Mouse (Mus musculus): ENCODE measurements around the gene Mab21l2. TPM values are rescaled to one million over a fixed set of nuclear protein-coding genes. Genes with fewer than 3 reads are reported as not detected.

The Mab21l2 gene
- polyA plus RNA-seq, 1 experiment = 1.7 TPM

DNA sequence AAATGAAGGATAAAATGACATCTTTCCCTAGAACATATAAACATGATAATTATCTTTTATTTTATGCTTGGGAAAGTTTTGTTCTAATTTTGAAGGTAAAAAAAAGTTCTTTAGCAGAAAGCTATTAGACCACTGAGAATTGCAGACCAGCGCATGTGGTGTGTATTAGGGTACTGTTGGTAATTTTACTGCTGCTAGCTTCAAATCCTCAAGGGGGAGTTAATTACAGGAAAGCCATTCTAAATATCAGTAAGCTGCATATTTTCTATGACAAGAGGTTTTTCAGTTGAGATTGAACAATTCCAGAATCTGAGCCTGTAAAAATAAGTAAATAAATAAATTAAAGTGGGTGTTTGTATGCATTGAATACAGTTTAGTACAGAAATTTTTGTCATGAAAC is 11.7 kb downstream of the Mab21l2 start:
- WGBS = 87% methylated on average over 1 of the region's 1 CpGs
- no peak overlapping the region for H3K27ac ChIP-seq (ENCODE audit: control insufficient read depth, insufficient read depth, low read depth, low read length, poor library complexity)
- no peak for TF ChIP-seq POLR2A (IDR thresholded peaks at IDR 0.05; ENCODE audit: borderline replicate concordance, control insufficient read depth, low read depth, low read length)
- TF ChIP-seq CTCF (IDR thresholded peaks at IDR 0.05; ENCODE audit: control insufficient read depth, insufficient read depth, low read length) = no peak

DNA sequence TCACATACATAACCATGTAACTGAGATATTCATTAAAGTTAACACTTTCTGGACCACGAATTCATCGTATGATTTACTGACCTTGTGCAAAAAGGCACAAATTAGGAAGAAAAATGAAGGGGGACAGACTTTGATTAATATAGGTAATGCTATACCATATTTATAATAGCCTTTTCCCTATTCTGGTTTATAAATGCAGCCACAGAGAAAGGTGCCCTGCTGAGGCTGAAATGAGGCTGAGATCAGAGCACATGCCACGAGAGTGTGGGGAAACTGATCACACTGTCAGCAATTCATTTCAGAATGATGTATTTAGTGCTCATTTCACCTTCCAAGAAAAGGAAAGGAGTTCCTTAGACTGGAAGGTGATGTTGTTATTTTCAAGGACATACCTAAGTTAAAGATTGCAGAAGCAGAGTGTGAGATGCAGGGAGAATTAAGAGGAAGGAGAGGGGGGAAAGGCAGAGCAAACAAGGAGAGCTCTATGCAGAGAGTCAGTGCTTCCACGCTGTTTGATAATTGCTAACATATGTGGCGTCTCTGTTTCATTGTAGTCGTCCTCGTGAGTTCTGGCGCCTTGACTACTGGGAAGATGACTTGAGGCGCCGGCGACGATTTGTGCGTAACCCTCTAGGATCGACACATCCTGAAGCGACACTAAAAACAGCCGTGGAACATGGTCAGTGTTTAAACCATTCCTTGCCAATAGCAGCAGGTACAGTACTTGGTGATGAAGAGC is 16.7 kb downstream of the Mab21l2 start:
- no peaks in the 10 kb centered on the region for H3K4me1 ChIP-seq (ENCODE audit: control insufficient read depth, insufficient read depth, low read length)
- H3K4me3 ChIP-seq (replicated peaks; ENCODE audit: control insufficient read depth, low read depth, low read length) = no peak overlapping the region
- TF ChIP-seq POLR2A (IDR thresholded peaks at IDR 0.05; ENCODE audit: borderline replicate concordance, control insufficient read depth, low read depth, low read length) (no peak), CTCF (IDR thresholded peaks at IDR 0.05; ENCODE audit: control insufficient read depth, insufficient read depth, low read length) (no peak)
- no peak overlapping the region for H3K27ac ChIP-seq (ENCODE audit: control insufficient read depth, insufficient read depth, low read depth, low read length, poor library complexity)
- 94% methylated on average over 16 of the region's 16 CpGs for WGBS

More for the DNA sequence above, 11.7 kb downstream of the Mab21l2 start:
- Histone ChIP-seq H3K4me1 (ENCODE audit: control insufficient read depth, insufficient read depth, low read length) (no peaks in the 10 kb centered on the region), H3K4me3 (replicated peaks; ENCODE audit: control insufficient read depth, low read depth, low read length) (no peak overlapping the region)

DNA sequence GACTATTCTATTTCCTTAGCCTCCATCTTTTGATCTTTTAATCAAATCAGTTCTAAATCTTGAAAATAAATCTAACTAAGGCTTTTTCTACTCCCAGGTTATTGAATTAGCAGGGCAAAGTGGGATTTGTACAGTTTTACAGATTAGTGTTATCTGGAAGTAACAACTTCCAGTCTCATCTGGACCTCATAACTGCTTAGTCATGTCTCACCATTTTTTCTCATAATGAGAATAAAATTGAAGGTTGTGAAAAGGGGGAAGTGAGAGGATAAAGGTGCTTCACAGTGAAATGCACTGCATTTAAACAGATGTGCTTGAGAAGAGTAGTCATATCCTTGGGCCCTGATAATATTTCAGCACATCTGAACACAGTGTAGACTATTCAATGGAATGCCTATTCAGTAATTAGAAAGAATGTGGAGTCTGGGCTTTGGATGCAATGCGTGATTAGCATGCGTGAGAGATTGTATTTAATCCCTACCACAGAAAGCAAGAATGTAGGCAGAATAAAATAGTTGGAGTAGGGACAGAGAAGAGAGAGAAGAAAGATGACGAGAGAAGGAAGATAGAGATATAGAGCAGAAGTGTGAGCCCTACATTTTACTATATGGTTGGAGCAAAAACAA is 25.4 kb downstream of the Mab21l2 start:
- Histone ChIP-seq H3K4me1 (ENCODE audit: control insufficient read depth, insufficient read depth, low read length) (no peaks in the 10 kb centered on the region), H3K4me3 (replicated peaks; ENCODE audit: control insufficient read depth, low read depth, low read length) (no peak overlapping the region), H3K27ac (ENCODE audit: control insufficient read depth, insufficient read depth, low read depth, low read length, poor library complexity) (no peak overlapping the region)
- TF ChIP-seq CTCF (IDR thresholded peaks at IDR 0.05; ENCODE audit: control insufficient read depth, insufficient read depth, low read length) (no peak), POLR2A (IDR thresholded peaks at IDR 0.05; ENCODE audit: borderline replicate concordance, control insufficient read depth, low read depth, low read length) (no peak)
- WGBS = 85% methylated on average over 3 of the region's 3 CpGs

DNA sequence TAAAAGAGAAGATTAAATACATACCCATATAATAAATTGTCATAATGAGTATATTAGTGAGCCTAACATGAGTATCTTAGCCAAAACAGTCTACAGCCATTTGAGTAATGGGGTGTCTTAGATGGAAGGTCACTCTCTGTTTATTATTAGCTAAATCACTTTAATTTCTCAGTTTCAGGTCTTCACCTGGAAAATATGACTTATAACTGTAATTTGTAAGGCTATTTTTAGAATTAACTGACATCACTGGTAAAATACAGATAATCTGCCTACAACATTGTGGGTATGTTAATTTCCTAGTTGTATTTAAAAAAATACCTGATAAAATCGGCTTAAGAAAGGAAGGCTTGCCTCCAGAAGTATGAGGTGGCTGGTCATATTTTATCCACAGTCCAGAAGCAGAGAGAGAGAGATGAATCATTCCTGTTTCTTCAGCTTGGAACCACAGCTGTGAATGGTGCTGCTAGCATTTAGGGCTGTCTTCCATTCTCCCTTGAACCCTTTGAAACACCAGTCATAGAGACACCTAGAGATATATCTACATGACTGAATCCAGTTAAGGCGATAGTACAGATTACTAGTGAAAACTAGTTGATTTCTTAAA is 29.8 kb downstream of the Mab21l2 start:
- 73% methylated on average over 2 of the region's 2 CpGs for WGBS
- H3K27ac ChIP-seq (ENCODE audit: control insufficient read depth, insufficient read depth, low read depth, low read length, poor library complexity) = no peak overlapping the region
- no peak overlapping the region for H3K4me3 ChIP-seq (replicated peaks; ENCODE audit: control insufficient read depth, low read depth, low read length)
- TF ChIP-seq POLR2A (IDR thresholded peaks at IDR 0.05; ENCODE audit: borderline replicate concordance, control insufficient read depth, low read depth, low read length) (no peak), CTCF (IDR thresholded peaks at IDR 0.05; ENCODE audit: control insufficient read depth, insufficient read depth, low read length) (no peak)
- no peaks in the 10 kb centered on the region for H3K4me1 ChIP-seq (ENCODE audit: control insufficient read depth, insufficient read depth, low read length)

DNA sequence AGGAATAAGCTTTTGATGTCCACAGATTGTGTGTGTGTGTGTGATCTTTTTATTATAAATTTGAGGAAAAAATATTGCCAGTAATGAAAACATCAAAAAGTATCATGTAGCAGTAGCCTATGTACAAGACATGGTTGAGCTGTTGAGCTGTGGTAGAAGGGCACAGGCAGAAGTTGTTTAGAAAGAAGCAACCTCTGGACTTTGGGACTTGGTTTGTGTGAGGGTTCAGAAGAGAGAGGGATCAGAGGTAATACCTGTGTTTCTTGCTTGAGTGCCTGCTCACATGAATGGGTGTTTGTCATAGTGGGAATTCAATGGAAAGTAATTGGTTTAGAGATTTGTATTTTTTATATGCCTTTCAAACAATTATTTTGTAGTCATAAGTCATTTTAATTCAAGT is 47.8 kb downstream of the Mab21l2 start:
- Histone ChIP-seq H3K4me1 (ENCODE audit: control insufficient read depth, insufficient read depth, low read length) (no peaks in the 10 kb centered on the region), H3K27ac (ENCODE audit: control insufficient read depth, insufficient read depth, low read depth, low read length, poor library complexity) (no peak overlapping the region), H3K4me3 (replicated peaks; ENCODE audit: control insufficient read depth, low read depth, low read length) (no peak overlapping the region)
- TF ChIP-seq POLR2A (IDR thresholded peaks at IDR 0.05; ENCODE audit: borderline replicate concordance, control insufficient read depth, low read depth, low read length) (no peak), CTCF (IDR thresholded peaks at IDR 0.05; ENCODE audit: control insufficient read depth, insufficient read depth, low read length) (no peak)
